Mouse (Mus musculus) MEL (cell line): Measurements from ENCODE around the gene Slc22a23.

Source experiments
- CTCF ChIP-seq, 3 experiments: IDR thresholded peaks in 2 of 3; conservative IDR thresholded peaks in 1 of 3; 2 replicates each; pipeline ENCODE4 v1.5.1; 2011 to 2012; ENCODE audit warnings: low read length in 3 of 3, low read depth in 2 of 3, mild to moderate bottlenecking in 2 of 3, improper control_type of control experiment in 1 of 3, inconsistent platforms in 1 of 3, mixed read lengths in 1 of 3, moderate library complexity in 1 of 3; ENCODE audit not compliant: control insufficient read depth in 1 of 3, insufficient read depth in 1 of 3, poor library complexity in 1 of 3, severe bottlenecking in 1 of 3
- E2F4 ChIP-seq: IDR thresholded peaks from 2 replicates; pipeline ENCODE4 v1.6.1; 2011; ENCODE audit warnings: low read depth, low read length, improper control_type of control experiment, borderline replicate concordance
- MAFK ChIP-seq: IDR thresholded peaks from 2 replicates; pipeline ENCODE4 v1.6.1; 2011; ENCODE audit warnings: low read depth, mild to moderate bottlenecking, low read length, improper control_type of control experiment, borderline replicate concordance
- MEF2A ChIP-seq: IDR thresholded peaks from 2 replicates; pipeline ENCODE4 v1.6.1; 2014; ENCODE audit warnings: low read depth, mild to moderate bottlenecking, inconsistent platforms, low read length, improper control_type of control experiment; ENCODE audit not compliant: poor library complexity, insufficient replicate concordance, severe bottlenecking; ENCODE audit errors: extremely low read depth
- MXI1 ChIP-seq: IDR thresholded peaks from 2 replicates; pipeline ENCODE4 v1.6.1; 2011; ENCODE audit warnings: mild to moderate bottlenecking, low read depth, low read length, improper control_type of control experiment
- POLR2A ChIP-seq, 2 experiments: IDR thresholded peaks; 2 replicates each; pipeline ENCODE4 v1.6.1; 2011 to 2012; ENCODE audit warnings: low read length in 2 of 2, mild to moderate bottlenecking in 2 of 2, control low read depth in 1 of 2, improper control_type of control experiment in 1 of 2, low read depth in 1 of 2, moderate library complexity in 1 of 2; ENCODE audit not compliant: control insufficient read depth in 1 of 2, insufficient read depth in 1 of 2, poor library complexity in 1 of 2
- POLR2AphosphoS2 ChIP-seq: IDR thresholded peaks from 2 replicates; pipeline ENCODE4 v1.6.1; 2011; ENCODE audit warnings: low read length, improper control_type of control experiment

GRCm38 (mm10) chr13:34136605-34137004, 208.4 kb downstream of the Slc22a23 start:
- TF ChIP-seq POLR2AphosphoS2 (no peak), E2F4 (no peak), POLR2A (IDR thresholded peaks at IDR 0.05; ENCODE audit: control insufficient read depth in 1 of 2, insufficient read depth in 1 of 2, low read depth in 1 of 2, low read length in 2 of 2, poor library complexity in 1 of 2) (no peak), CTCF (IDR thresholded peaks at IDR 0.05 in 2 of 3, conservative IDR thresholded peaks at IDR 0.05 in 1 of 3; ENCODE audit: control insufficient read depth in 1 of 3, insufficient read depth in 1 of 3, low read depth in 2 of 3, low read length in 3 of 3, poor library complexity in 1 of 3, severe bottlenecking in 1 of 3) (no peak), MEF2A (no peak), MXI1 (no peak), MAFK (no peak)
